Mouse (Mus musculus) Patski (cell line): Measurements from ENCODE around the gene Gm42421. TPM values are rescaled to one million over a fixed set of nuclear protein-coding genes. Genes with fewer than 3 reads are reported as not detected.

Experiments used
- ATAC-seq: fragments of 100-300 bp; one replicate; pipeline ENCODE4 v1.8.0; 2021
- CTCF ChIA-PET: fragments of 350-600 bp; sonication (Branson Sonifier 250); formaldehyde crosslinking; loops from one replicate; lab custom pipeline; 2022; ENCODE audit warnings: inconsistent platforms; lab: Charles Lee
- POLR2A ChIA-PET: fragments of 350-600 bp; sonication (Branson Sonifier 250); formaldehyde crosslinking; loops from one replicate; lab custom pipeline; 2022; ENCODE audit warnings: antibody characterized with exemption, inconsistent platforms; lab: Charles Lee
- DNase-seq: peaks from one replicate; pipeline ENCODE4 v3.0.0-alpha.2; 2011; ENCODE audit warnings: low read depth, low spot score
- H3K27me3 ChIP-seq: fragments of 371-371 bp; one replicate; pipeline ENCODE4 v1.5.1; 2021
- CTCF ChIP-seq: fragments of 100-300 bp; IDR thresholded peaks from one replicate; pipeline ENCODE4 v1.5.1; 2021
- in situ Hi-C: fragments of 300-500 bp; cut with MboI; formaldehyde crosslinking; loops from 3 replicates; pipeline ENCODE4 v1.11.1; 2018; ENCODE audit warnings: low pct_unique_long_range_greater_than_20kb, mixed read lengths
- polyA plus RNA-seq: library from polyadenylated mRNA; unstranded; gene quantifications from one replicate; pipeline ENCODE4 v1.2.3, GENCODE M21; 2021

Gene Gm42421
- polyA plus RNA-seq, 1 experiment from 2014 or later: 0.47 TPM

GRCm38 (mm10) chr5:143966671-143967070, 38.7 kb downstream of the Gm42421 start:
- H3K27me3 ChIP-seq: no peaks in the 10 kb centered on the region
- TF ChIP-seq CTCF: no peak
- DNase-seq (no peak), ATAC-seq (no peak)
- CTCF ChIA-PET: no interaction called here
- in situ Hi-C loops: no loop called here
- POLR2A ChIA-PET: no interaction called here

- in situ Hi-C loops: no loop called here
- ChIA-PET CTCF (no interaction called here), POLR2A (no interaction called here)
- no peak for TF ChIP-seq CTCF
- ATAC-seq (no peak), DNase-seq (no peak)
- no peaks in the 10 kb centered on the region for H3K27me3 ChIP-seq
Observed at GRCm38 (mm10) chr5:143972628-143973027, 44.7 kb downstream of the Gm42421 start.

- no peaks in the 10 kb centered on the region for H3K27me3 ChIP-seq
- peak; percentile 80 for TF ChIP-seq CTCF
- in situ Hi-C loops: no loop called here
- POLR2A ChIA-PET: no interaction called here
- ATAC-seq: peak; percentile 77
- CTCF ChIA-PET: interaction anchor here (1.3 to 2.2 kb wide), 3 partner anchors 12 to 43 kb away, joined by 3 to 7 read pairs (median 6); partner anchors contain the start of gene Rsph10b
- no peak for DNase-seq
Observed at GRCm38 (mm10) chr5:143974931-143975630, 47.1 kb downstream of the Gm42421 start.

- no peak for TF ChIP-seq CTCF
- in situ Hi-C loops: no loop called here
- CTCF ChIA-PET: interaction anchor here (1.3 to 2.2 kb wide), 3 partner anchors 13 to 43 kb away, joined by 3 to 7 read pairs (median 6); partner anchors contain the start of gene Rsph10b
- POLR2A ChIA-PET: no interaction called here
- H3K27me3 ChIP-seq: no peaks in the 10 kb centered on the region
- no peak for ATAC-seq
- no peak for DNase-seq
Observed at GRCm38 (mm10) chr5:143975631-143975933, 47.6 kb downstream of the Gm42421 start.

- H3K27me3 ChIP-seq: no peaks in the 10 kb centered on the region
- POLR2A ChIA-PET: no interaction called here
- in situ Hi-C loops: no loop called here
- ATAC-seq (no peak), DNase-seq (no peak)
- TF ChIP-seq CTCF: no peak
- CTCF ChIA-PET: interaction anchor here (2.2 kb wide), 1 partner anchor 14 kb away, joined by 7 read pairs; no protein-coding TSS in a partner anchor
Observed at GRCm38 (mm10) chr5:143976232-143976631, 48.3 kb downstream of the Gm42421 start.

GRCm38 (mm10) chr5:143976726-143977431, 48.9 kb downstream of the Gm42421 start:
- H3K27me3 ChIP-seq: no peaks in the 10 kb centered on the region
- no peak for TF ChIP-seq CTCF
- no peak for ATAC-seq
- in situ Hi-C loops: no loop called here
- CTCF ChIA-PET: no interaction called here
- no peak for DNase-seq
- POLR2A ChIA-PET: no interaction called here

GRCm38 (mm10) chr5:143980858-143981257, 52.9 kb downstream of the Gm42421 start:
- TF ChIP-seq CTCF: no peak
- DNase-seq (no peak), ATAC-seq (no peak)
- POLR2A ChIA-PET: no interaction called here
- H3K27me3 ChIP-seq: no peaks in the 10 kb centered on the region
- in situ Hi-C loops: no loop called here
- CTCF ChIA-PET: no interaction called here

GRCm38 (mm10) chr5:143982361-143982760, 54.4 kb downstream of the Gm42421 start:
- H3K27me3 ChIP-seq: no peaks in the 10 kb centered on the region
- CTCF ChIA-PET: interaction anchor here (1.0 kb wide), 1 partner anchor 12 kb away, joined by 3 read pairs; no protein-coding TSS in a partner anchor
- no peak for DNase-seq
- POLR2A ChIA-PET: interaction anchor here (0.7 kb wide), 1 partner anchor 277 kb away, joined by 3 read pairs; no protein-coding TSS in a partner anchor
- TF ChIP-seq CTCF: no peak
- in situ Hi-C loops: no loop called here
- no peak for ATAC-seq

GRCm38 (mm10) chr5:143985381-143985780, 57.4 kb downstream of the Gm42421 start:
- H3K27me3 ChIP-seq: no peaks in the 10 kb centered on the region
- in situ Hi-C loops: no loop called here
- DNase-seq (no peak), ATAC-seq (no peak)
- ChIA-PET CTCF (no interaction called here), POLR2A (interaction anchor here (0.6 kb wide), 1 partner anchor 264 kb away, joined by 4 read pairs; no protein-coding TSS in a partner anchor)
- TF ChIP-seq CTCF: no peak

Other genes starting within 250 kb of the Gm42421 start
- gene Usp42, start 195.9 kb upstream of the Gm42421 start, polyA plus RNA-seq: 16.8 TPM
- gene Eif2ak1, start 110.4 kb upstream of the Gm42421 start, polyA plus RNA-seq: 41.1 TPM
- gene Ankrd61, start 30.5 kb upstream of the Gm42421 start, polyA plus RNA-seq: 0.85 TPM
- 53.8 TPM for gene Aimp2, start 18.3 kb upstream of the Gm42421 start, polyA plus RNA-seq
- 13.1 TPM for gene Pms2, start 18.2 kb upstream of the Gm42421 start, polyA plus RNA-seq
- 0.14 TPM for gene Rsph10b, start 4.9 kb downstream of the Gm42421 start, polyA plus RNA-seq
- gene Ccz1, start 86.7 kb downstream of the Gm42421 start, polyA plus RNA-seq: 103 TPM
- not detected for gene Ocm, start 98.5 kb downstream of the Gm42421 start, polyA plus RNA-seq
- 19.7 TPM for gene Lmtk2, start 172.3 kb downstream of the Gm42421 start, polyA plus RNA-seq